ENCODE assay signal across 27 mouse cellular contexts in the genomic region with DNA sequence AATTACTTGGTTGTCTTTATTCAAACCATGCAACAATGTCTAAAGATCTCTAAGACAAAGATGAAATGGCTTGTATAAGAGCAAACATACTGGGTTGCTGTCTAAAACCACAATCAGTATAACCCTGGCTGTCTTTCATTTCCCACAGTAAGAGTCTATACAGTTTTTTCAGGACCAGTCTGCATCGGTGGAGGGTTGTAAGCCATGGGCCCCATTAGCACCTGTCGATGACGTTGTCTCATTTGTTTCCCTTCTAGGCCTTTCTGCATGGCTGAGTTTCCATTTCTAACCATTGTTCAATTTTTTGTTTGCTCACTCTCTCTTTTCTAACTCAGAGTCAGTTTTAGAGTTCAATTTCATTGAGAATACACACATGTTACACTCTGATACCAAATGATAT.
DNase-seq lines count a peak whose midpoint lies in the region; ATAC-seq and TF ChIP-seq lines count a peak whose summit lies in the region.
"Had no signal": no experiment of that assay in that cellular context is flagged by ENCODE, and none has a peak within 500 bp of the region (broad histone marks: within the 10 kb centered on the region; RNA-seq: fewer than 3 reads in every experiment).

No protein-coding gene starts in this region.

- no peak overlapping the region for H3K4me2 ChIP-seq in forebrain, embryonic 12.5 days
- no peak overlapping the region for H3K4me2 ChIP-seq in forebrain, postnatal 0 days (ENCODE audit: low read depth)
- no peak overlapping the region for H3K4me2 ChIP-seq in forebrain, embryonic 15.5 days (replicated peaks)
- H3K4me2 ChIP-seq: embryonic facial prominence, embryonic 13.5 days; heart, embryonic 11.5 days; hindbrain, embryonic 12.5 days; hindbrain, embryonic 15.5 days; intestine, embryonic 15.5 days had no signal

- ATAC-seq in forebrain, embryonic 12.5 days (ENCODE audit: low FRiP score), result peak; percentile 64; the same call in 1 of the 2 replicates
- ATAC-seq in forebrain, postnatal 0 days, result no peak
- ATAC-seq in forebrain, embryonic 15.5 days (replicated peaks), result peak; percentile 61; the same call in 1 of the 2 replicates
- ATAC-seq in inflammation-experienced regulatory T-cells, adult 6 months, result no peak
- ATAC-seq: intestine, embryonic 15.5 days; Patski had no signal

- TF ChIP-seq CTCF in forebrain, postnatal 0 days (IDR thresholded peaks at IDR 0.05; ENCODE audit: low read depth), result no peak

- H3K4me1 ChIP-seq in forebrain, embryonic 12.5 days, result no peaks in the 10 kb centered on the region
- no peaks in the 10 kb centered on the region for H3K4me1 ChIP-seq in forebrain, postnatal 0 days (ENCODE audit: insufficient read depth)
- H3K4me1 ChIP-seq in forebrain, embryonic 15.5 days, result 0 out of 2 replicates have a peak, but pooled peaks cover 3% of the 10 kb centered on the region
- H3K4me1 ChIP-seq: embryonic facial prominence, embryonic 10.5 days; embryonic facial prominence, embryonic 13.5 days; hindbrain, embryonic 12.5 days; hindbrain, embryonic 15.5 days; intestine, embryonic 15.5 days had no signal

- no peak for DNase-seq in forebrain, postnatal 0 days
- DNase-seq in retina, postnatal 1 day, result peak; percentile 82
- DNase-seq in embryo, embryonic 9.5 days (ENCODE audit: extremely low spot score), result no peak
- DNase-seq: adrenal gland, postnatal 10 days; adrenal gland, postnatal 36 days; B cell, adult 2 months; cerebellum, adult 11 months; cerebellum, adult 2 months; cerebellum, adult 9-11 months; cerebellum, postnatal 25 days; gastrocnemius, adult 2 months; gastrocnemius, postnatal 14 days; heart, adult 11 months; kidney, adult 18-20 months had no signal

- no peak overlapping the region for H3K27ac ChIP-seq in forebrain, embryonic 12.5 days
- H3K27ac ChIP-seq in forebrain, postnatal 0 days (ENCODE audit: low read depth, low read length), result no peak overlapping the region
- no peak overlapping the region for H3K27ac ChIP-seq in forebrain, embryonic 15.5 days (replicated peaks)
- H3K27ac ChIP-seq: embryonic facial prominence, embryonic 10.5 days; embryonic facial prominence, embryonic 13.5 days; gastrocnemius, adult 2 months; hindbrain, embryonic 12.5 days; hindbrain, embryonic 15.5 days; intestine, embryonic 15.5 days had no signal

- no peak overlapping the region for H3K4me3 ChIP-seq in forebrain, embryonic 12.5 days (replicated peaks)
- no peak overlapping the region for H3K4me3 ChIP-seq in forebrain, postnatal 0 days (ENCODE audit: low read depth, low read length)
- no peak overlapping the region for H3K4me3 ChIP-seq in forebrain, embryonic 15.5 days
- H3K4me3 ChIP-seq: embryonic facial prominence, embryonic 10.5 days; embryonic facial prominence, embryonic 13.5 days; erythroblast, embryonic 14.5 days; gastrocnemius, adult 2 months; hindbrain, embryonic 12.5 days; hindbrain, embryonic 15.5 days; intestine, embryonic 15.5 days had no signal

- no peaks in the 10 kb centered on the region for H3K36me3 ChIP-seq in forebrain, embryonic 12.5 days (replicated peaks)
- H3K36me3 ChIP-seq in forebrain, postnatal 0 days (ENCODE audit: insufficient read depth), result no peaks in the 10 kb centered on the region
- H3K36me3 ChIP-seq in forebrain, embryonic 15.5 days, result no peaks in the 10 kb centered on the region
- H3K36me3 ChIP-seq: embryonic facial prominence, embryonic 10.5 days; embryonic facial prominence, embryonic 13.5 days; G1E; hindbrain, embryonic 12.5 days; hindbrain, embryonic 15.5 days; intestine, embryonic 15.5 days had no signal

- no peak overlapping the region for H3K9ac ChIP-seq in forebrain, embryonic 12.5 days
- no peak overlapping the region for H3K9ac ChIP-seq in forebrain, postnatal 0 days
- H3K9ac ChIP-seq in forebrain, embryonic 15.5 days (replicated peaks), result no peak overlapping the region
- H3K9ac ChIP-seq: embryonic facial prominence, embryonic 13.5 days; hindbrain, embryonic 12.5 days; hindbrain, embryonic 15.5 days; intestine, embryonic 15.5 days had no signal

- 49% methylated on average over 3 of the region's 3 CpGs for WGBS in forebrain, embryonic 12.5 days
- 26% methylated on average over 3 of the region's 3 CpGs for WGBS in forebrain, postnatal 0 days
- 26% methylated on average over 3 of the region's 3 CpGs for WGBS in forebrain, embryonic 15.5 days

- H3K9me3 ChIP-seq in forebrain, embryonic 12.5 days, result no peaks in the 10 kb centered on the region
- no peaks in the 10 kb centered on the region for H3K9me3 ChIP-seq in forebrain, postnatal 0 days (ENCODE audit: low read length)
- no peaks in the 10 kb centered on the region for H3K9me3 ChIP-seq in forebrain, embryonic 15.5 days
- H3K9me3 ChIP-seq: embryonic facial prominence, embryonic 10.5 days; embryonic facial prominence, embryonic 13.5 days; hindbrain, embryonic 12.5 days; hindbrain, embryonic 15.5 days; intestine, embryonic 15.5 days had no signal

- no peaks in the 10 kb centered on the region for H3K27me3 ChIP-seq in forebrain, embryonic 12.5 days
- no peaks in the 10 kb centered on the region for H3K27me3 ChIP-seq in forebrain, postnatal 0 days (ENCODE audit: insufficient read depth, low read length)
- H3K27me3 ChIP-seq in forebrain, embryonic 15.5 days, result no peaks in the 10 kb centered on the region
- H3K27me3 ChIP-seq: CH12.LX; embryonic facial prominence, embryonic 13.5 days; hindbrain, embryonic 12.5 days; hindbrain, embryonic 15.5 days; intestine, embryonic 15.5 days; Patski had no signal

Comparison
In these comparisons a context has a peak if more than half of its experiments do, and no peak if none do; other contexts are left out.
1. ATAC-seq: peak in forebrain, embryonic 12.5 days (single experiment) and forebrain, embryonic 15.5 days (single experiment); none in forebrain, postnatal 0 days (single experiment) and inflammation-experienced regulatory T-cells, adult 6 months (single experiment).